Mouse (Mus musculus) T-helper 1 cell (primary cell): ENCODE data around the gene Clec2e.

ENCODE experiments used
- in situ Hi-C: fragments of 300-600 bp; cut with MboI, MseI; formaldehyde crosslinking; loops from one replicate; pipeline ENCODE4 v1.15.1; 2025; ENCODE audit warnings: high pct_unique_total_duplicates

Clec2e gene

DNA sequence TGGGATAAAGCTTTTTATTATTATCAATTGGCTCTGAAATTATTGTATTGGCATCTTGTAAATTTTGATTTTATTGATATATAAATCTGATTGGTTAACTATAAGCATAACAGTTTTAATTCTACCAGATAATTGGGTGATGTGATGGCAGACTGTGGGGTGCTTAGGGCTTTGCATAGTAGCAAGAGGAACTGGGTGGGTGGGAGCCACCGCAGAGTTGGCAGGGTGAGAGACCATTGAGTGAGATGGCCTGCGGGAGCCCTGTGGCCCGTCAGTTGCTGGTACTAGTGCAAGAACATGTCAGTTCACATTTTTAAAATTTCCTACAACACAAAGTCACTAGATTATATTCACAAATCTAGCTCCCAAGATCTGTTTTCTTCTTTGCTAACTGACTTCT is 34.9 kb downstream of the Clec2e start:
- in situ Hi-C loops = loop anchor here (5.0 kb wide), 2 partner anchors 186 to 214 kb away; no protein-coding TSS in a partner anchor

DNA sequence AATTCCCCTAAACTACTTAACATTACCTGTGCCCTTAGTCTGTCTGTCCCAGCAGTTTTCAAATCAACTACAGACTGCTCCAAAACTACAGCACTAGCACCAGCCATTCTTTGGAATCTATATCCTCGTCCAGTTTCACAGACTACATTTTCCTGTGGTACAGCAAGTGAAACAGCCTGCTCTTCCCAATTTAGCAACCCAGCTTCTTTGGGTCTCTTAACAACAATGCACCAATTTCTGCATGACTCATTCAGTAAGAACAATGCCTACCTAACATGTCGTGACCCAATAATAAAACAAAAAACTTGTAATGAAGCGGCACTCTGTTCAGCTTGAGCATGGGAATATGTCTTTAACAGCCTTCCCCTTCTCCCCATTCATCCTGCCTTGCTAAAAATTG is 35.3 kb downstream of the Clec2e start:
- in situ Hi-C loops = loop anchor here (5.0 kb wide), 2 partner anchors 187 to 213 kb away; no protein-coding TSS in a partner anchor

DNA sequence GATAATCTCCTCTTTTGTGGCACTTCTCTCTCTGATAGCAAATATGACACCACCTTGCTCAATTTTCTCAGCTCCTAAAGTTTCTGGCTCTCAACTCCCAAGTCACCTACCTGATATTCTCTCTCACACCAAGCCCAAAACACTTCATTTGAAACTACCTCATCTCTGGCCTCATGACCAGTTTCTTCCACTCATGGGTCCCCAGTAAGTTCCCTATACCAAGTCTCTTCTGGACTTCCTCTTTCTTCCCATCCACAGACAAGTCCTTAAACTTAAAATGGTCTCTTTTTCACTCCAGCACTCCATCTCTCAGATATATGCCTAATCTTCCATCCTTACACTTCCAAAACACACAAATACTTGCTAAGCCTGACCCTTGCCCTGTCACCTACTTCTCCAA is 42.7 kb downstream of the Clec2e start:
- in situ Hi-C loops = no loop called here

DNA sequence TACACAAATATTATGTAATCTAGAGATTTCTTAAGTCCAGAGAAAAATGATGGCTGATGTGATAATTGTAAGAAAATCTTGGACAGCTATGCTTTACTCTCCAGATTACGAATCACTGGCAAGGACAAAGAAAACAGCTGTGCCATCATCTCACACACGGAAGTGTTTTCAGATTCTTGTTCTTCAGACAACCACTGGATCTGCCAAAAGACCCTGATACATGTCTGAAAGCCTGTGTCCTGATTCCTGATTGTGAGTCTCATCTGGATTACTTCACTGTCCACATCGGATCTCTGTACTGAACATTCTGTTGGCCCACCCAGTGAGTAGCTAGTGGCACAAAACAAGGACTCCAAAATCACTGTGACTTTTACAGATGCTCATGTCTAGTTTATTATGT is 44.5 kb downstream of the Clec2e start:
- in situ Hi-C loops = no loop called here

DNA sequence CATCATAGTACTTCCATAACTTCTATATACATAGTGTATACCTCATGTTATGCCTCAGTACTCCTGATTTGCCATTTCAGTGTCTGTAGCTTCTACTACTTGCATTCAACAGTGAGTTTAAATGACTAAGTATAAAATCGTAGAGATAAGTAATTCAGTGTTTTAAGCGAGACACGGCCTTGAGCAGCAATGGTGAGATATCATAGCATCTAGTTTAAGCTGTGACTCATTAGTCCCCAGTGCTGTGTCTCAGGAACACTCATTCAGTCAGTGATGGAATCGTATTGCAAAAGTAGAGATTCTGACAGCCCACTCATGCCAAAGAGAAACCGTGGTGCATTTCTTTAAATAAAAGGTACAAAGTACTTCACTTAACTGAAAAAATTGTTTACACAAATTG is 49.0 kb downstream of the Clec2e start:
- in situ Hi-C loops = no loop called here

DNA sequence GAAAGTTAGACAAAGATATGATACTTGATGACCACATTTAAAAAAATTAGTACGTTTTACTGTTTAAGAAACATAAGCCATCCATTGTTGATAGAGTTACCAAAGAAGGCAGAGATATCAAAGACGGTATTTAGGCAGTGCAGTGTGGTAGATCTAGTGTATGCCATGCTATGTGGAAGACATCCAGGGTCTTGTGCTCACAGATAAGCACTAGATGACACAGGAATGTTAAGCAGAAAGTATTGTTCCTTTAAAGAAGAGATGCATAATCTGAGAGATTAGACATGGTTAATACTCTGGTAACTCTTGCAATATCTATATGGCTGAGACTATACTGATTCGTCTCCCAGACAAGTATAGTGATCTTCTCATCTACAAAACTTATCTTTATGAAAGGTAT is 49.6 kb downstream of the Clec2e start:
- in situ Hi-C loops = no loop called here

DNA sequence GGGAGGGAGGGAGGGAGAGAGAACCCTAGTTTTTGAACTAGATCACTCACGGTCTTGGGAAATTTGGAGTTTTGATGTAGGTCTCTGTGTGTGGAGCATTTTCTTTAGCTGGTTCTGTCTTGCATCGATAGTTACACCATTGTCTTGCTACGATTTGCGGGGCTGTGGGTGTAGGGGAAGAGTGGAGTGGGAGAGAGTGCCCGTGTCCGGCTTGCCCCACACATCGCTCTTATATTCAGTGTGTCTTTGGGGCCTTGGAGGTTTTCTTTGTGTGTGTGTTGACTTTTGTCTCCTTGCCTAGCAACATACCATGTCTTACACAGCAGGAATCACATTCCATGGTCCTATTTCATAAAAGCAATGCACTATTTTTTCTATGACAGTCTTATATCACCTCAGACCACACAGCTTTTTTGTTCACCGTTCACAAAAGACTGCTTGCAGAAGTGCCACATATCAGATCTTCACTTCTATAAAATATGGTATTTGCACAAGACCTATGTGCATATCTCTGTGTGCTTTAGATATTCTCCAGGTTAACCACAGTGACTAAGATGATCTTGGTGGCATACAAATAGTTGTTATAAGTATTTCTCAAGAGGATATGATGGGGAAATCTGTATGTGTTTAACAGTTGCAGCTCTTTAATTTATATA is 51.0 kb downstream of the Clec2e start:
- in situ Hi-C loops = no loop called here

DNA sequence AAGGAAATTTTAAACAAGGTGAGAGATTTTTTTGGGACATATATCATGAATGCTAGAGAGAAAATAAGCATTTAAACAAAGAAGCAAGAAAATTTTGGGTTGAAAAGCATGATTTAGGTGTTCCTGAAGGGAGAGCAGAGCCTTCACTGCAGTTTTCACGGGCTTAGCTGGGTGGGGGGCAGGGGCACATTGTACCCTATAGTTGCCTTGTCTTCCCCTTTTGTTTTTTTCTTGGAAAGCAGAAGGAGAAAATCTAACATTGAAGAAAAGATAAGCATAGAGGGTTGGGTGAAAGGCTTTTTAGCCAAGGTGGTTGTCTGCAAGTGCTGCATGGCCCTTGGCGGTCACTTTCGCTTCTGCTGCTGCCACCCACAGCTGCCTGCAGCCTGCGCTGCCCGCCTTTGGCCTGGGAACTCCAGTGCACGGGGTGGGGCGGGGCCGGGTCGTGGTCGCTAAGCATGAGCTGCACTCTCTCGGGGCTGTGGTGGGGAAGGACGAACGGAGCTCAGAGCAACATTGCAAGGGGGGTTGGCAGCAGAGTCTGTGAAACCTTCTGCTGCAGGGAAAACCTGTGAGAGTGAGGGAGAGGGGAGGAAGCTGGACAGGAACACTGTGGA is 51.7 kb downstream of the Clec2e start:
- in situ Hi-C loops = no loop called here

DNA sequence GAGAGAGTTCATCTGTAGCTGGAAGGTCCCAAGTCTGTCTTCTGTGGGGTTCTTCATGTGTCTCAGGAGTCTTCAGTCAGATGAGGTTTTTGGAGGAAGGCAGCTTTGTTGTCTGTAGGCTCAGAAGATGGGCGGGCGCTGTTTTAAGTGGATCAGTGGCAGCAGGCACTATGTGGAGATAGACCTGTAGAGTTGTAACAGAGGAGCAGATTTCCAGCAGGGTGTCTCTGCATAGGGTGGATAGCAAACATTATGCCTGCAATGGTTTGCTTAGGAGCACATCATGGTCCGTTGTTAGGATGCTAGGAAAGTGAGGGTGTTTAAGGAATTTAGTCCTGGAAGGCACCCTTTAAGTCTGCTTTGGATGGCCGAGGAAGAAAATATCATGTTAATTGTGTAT is 52.3 kb downstream of the Clec2e start:
- in situ Hi-C loops = no loop called here

DNA sequence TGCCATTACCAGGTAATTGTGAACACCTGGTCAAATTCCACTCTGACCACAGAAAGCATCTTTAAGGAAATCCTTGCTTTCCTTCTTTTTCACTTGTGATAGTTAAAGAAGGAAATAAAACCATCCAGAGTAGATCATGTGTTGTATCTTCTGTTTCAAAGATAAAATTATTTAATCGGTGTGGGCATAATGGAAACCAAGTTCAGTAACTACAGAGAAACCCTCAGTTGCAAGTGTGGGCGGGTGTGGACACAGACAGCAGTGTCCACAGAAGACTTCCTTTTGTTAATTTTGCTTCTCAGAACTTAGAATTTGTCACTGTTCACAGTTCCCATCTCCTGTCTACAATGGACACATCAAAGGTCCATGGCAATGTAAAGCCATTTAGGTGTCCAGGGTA is 55.1 kb downstream of the Clec2e start, which contains the start of gene Klrb1f:
Gene Klrb1f, plus strand, starts transcription at position 301 of the 400 bp plus-strand sequence.
- in situ Hi-C loops = no loop called here

DNA sequence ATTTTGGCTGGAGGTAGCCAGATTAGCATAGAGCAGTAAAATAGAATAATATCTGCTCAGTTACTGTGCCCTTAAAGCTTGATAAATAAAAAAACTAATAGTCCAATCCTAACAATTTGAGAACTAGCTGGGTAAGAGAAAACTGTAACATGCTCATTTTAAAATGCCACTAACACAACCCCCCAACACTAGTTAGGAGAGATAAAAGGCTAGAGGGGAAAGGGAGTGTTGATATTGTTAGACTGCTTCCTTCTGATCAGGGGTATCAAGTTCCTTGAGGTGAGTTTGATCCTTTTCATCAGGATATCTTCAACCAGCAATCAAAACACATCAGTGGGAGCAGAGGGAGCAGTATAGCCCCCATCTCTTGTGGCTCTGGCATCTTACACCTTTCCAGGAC is 58.2 kb downstream of the Clec2e start:
- in situ Hi-C loops = no loop called here
